Mouse (Mus musculus) intestine, embryonic 14.5 days (tissue): ENCODE measurements around the gene Mthfr. TPM values are rescaled to one million over a fixed set of nuclear protein-coding genes. Genes with fewer than 3 reads are reported as not detected.

Experiments used
- ATAC-seq: fragments of 200-750 bp; cut with Nextera tagmentation; replicated peaks from 2 replicates; pipeline ENCODE4 v1.8.0; 2017; ENCODE audit warnings: low read depth, moderate number of reproducible peaks, moderate TSS enrichment, moderate library complexity; ENCODE audit not compliant: low FRiP score, low TSS enrichment
- DNase-seq: peaks from one replicate; pipeline ENCODE4 v3.0.0-alpha.2; 2018; ENCODE audit warnings: low spot score
- H3K27ac ChIP-seq: fragments of 300-500 bp; sonication (generic); 2 replicates; pipeline ENCODE4 v1.5.1; 2014; ENCODE audit warnings: low read depth, mild to moderate bottlenecking, control low read depth
- H3K27me3 ChIP-seq: fragments of 300-500 bp; sonication (generic); replicated peaks from 2 replicates; pipeline ENCODE4 v1.6.1; 2014; ENCODE audit warnings: low read length, control low read depth; ENCODE audit not compliant: control insufficient read depth, insufficient read depth
- H3K36me3 ChIP-seq: fragments of 300-500 bp; sonication (generic); 2 replicates; pipeline ENCODE4 v1.6.1; 2014; ENCODE audit warnings: low read length, control low read depth; ENCODE audit not compliant: control insufficient read depth, insufficient read depth
- H3K4me1 ChIP-seq: fragments of 300-500 bp; sonication (generic); replicated peaks from 2 replicates; pipeline ENCODE4 v1.6.1; 2014; ENCODE audit warnings: low read length, control low read depth, mixed read lengths; ENCODE audit not compliant: control insufficient read depth, insufficient read depth
- H3K4me2 ChIP-seq: fragments of 300-500 bp; sonication (generic); 2 replicates; pipeline ENCODE4 v1.6.1; 2014; ENCODE audit warnings: low read length
- H3K4me3 ChIP-seq: fragments of 300-500 bp; sonication (generic); 2 replicates; pipeline ENCODE4 v1.5.1; 2014; ENCODE audit warnings: low read depth, low read length, control low read depth, mixed read lengths
- H3K9ac ChIP-seq: fragments of 300-500 bp; sonication (generic); 2 replicates; pipeline ENCODE4 v1.6.1; 2014; ENCODE audit warnings: mild to moderate bottlenecking, low read length
- H3K9me3 ChIP-seq: fragments of 300-500 bp; sonication (generic); 2 replicates; pipeline ENCODE4 v1.6.1; 2016; ENCODE audit warnings: low read length, control low read depth; ENCODE audit not compliant: control insufficient read depth
- WGBS: fragments of 180-500 bp; shearing (Covaris S2); extraction: QIAGEN DNeasy Blood & Tissue Kit; methylation state at CpG from one replicate; pipeline ENCODE4 v1.1.7; 2014; 5-methylcytosine and 5-hydroxymethylcytosine counted together
- polyA plus RNA-seq: library from polyadenylated mRNA; unstranded; fragments of >200 nt; fragmentation: Nextera tagmentation; extraction: Ambion mirVana; gene quantifications from 2 replicates; pipeline ENCODE4 v1.2.1, GENCODE M21; 2014

The Mthfr gene
- polyA plus RNA-seq, 1 experiment from 2014 or later: 18.4 TPM

- no peak for ATAC-seq
- 36% methylated on average over 6 of the region's 6 CpGs for WGBS
- H3K27ac ChIP-seq: no peak overlapping the region
Measured at GRCm38 (mm10) chr4:148079212-148079611, 40.3 kb downstream of the Mthfr start.

GRCm38 (mm10) chr4:148079944-148080596 lies 41.2 kb downstream of the Mthfr start:
- H3K27ac ChIP-seq: no peak overlapping the region
- 0 out of 2 replicates have a peak, but pooled peaks cover 7% of the 10 kb centered on the region for H3K4me1 ChIP-seq
- no peak overlapping the region for H3K4me2 ChIP-seq
- no peak overlapping the region for H3K9ac ChIP-seq
- H3K27me3 ChIP-seq: no peaks in the 10 kb centered on the region
- peaks cover 12% of the 10 kb centered on the region for H3K36me3 ChIP-seq
- no peak for ATAC-seq
- no peaks in the 10 kb centered on the region for H3K9me3 ChIP-seq
- no peak overlapping the region for H3K4me3 ChIP-seq
- WGBS: 90% methylated on average over 8 of the region's 8 CpGs
- no peak for DNase-seq

More at GRCm38 (mm10) chr4:148079212-148079611, 40.3 kb downstream of the Mthfr start:
- no peaks in the 10 kb centered on the region for H3K27me3 ChIP-seq
- H3K4me1 ChIP-seq: 0 out of 2 replicates have a peak, but pooled peaks cover 5% of the 10 kb centered on the region
- H3K9ac ChIP-seq: no peak overlapping the region
- DNase-seq: no peak
- peaks cover 12% of the 10 kb centered on the region for H3K36me3 ChIP-seq
- H3K4me2 ChIP-seq: no peak overlapping the region
- no peak overlapping the region for H3K4me3 ChIP-seq
- H3K9me3 ChIP-seq: no peaks in the 10 kb centered on the region

GRCm38 (mm10) chr4:148080597-148080973 lies 41.7 kb downstream of the Mthfr start:
- DNase-seq: no peak
- ATAC-seq: no peak

DNA sequence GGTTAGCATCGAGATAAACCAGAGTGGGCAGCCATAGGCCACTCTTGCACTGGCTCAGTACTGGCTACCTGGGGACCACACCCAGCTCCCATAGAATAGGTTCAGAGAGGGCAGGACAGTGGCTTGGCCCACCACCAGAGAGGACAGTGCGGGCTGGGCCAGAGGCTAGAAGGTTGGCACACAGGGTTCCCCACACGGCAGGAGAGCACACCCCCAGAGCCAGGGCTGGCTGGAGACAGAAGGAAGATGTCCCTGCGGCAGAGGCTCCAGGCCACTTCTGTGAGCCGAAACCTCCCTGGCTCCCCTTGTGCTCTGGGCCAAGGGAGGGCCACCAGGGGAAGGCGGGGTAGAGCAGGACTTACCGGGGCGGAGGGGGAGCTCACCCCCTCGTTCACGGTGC lies 42.3 kb downstream of the Mthfr start:
- H3K4me3 ChIP-seq: no peak overlapping the region
- no peaks in the 10 kb centered on the region for H3K27me3 ChIP-seq
- peaks cover 14% of the 10 kb centered on the region; the same call in 1 of the 2 replicates for H3K4me1 ChIP-seq
- WGBS: 89% methylated on average over 10 of the region's 10 CpGs
- H3K9ac ChIP-seq: no peak overlapping the region
- no peak overlapping the region for H3K4me2 ChIP-seq
- peaks cover 12% of the 10 kb centered on the region for H3K36me3 ChIP-seq
- ATAC-seq (no peak), DNase-seq (no peak)
- no peaks in the 10 kb centered on the region for H3K9me3 ChIP-seq
- no peak overlapping the region for H3K27ac ChIP-seq

More at GRCm38 (mm10) chr4:148080597-148080973, 41.7 kb downstream of the Mthfr start:
- peaks cover 12% of the 10 kb centered on the region for H3K36me3 ChIP-seq
- H3K9ac ChIP-seq: no peak overlapping the region
- H3K4me2 ChIP-seq: no peak overlapping the region
- H3K4me3 ChIP-seq: no peak overlapping the region
- no peaks in the 10 kb centered on the region for H3K27me3 ChIP-seq
- H3K27ac ChIP-seq: no peak overlapping the region
- 86% methylated on average over 1 of the region's 1 CpGs for WGBS
- H3K4me1 ChIP-seq: peaks cover 12% of the 10 kb centered on the region; the same call in 1 of the 2 replicates
- H3K9me3 ChIP-seq: no peaks in the 10 kb centered on the region

DNA sequence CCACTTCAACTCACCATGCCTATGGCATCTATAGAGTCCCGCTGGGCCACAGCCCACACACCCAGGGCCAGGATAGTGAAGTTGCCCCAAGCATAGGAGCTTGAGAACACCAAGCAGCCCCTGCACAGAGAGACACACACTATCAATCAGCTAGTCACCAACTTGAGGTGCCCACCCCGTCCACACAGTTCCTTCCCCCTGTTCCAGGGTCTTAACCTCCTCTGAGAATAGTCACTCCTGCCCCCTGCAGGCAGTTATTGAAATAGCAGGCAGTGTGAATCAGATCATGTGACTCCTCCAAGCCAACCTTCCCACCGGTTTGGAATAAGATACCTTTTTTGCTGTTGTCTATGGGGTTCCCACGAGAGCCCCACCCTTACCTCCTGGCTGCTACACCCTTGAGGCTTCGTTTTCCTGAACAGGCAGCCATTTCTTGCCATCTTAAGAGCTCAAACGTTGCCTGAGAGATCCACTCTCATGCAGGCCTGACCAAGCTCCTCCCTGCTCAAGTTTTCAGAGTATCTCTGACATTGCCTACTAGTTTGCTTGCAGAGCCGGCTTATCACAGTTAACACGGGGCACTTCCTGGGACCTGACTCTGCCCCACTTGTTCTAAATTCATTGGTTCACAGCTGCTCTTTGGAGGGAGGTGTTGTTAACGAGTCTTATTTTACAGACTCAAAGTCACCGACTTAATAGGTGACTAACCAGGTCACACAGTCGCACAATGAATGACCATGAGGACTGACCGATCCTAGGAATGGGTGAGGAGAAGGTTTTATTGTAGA lies 43.6 kb downstream of the Mthfr start:
- no peak; the same call in 1 of the 2 replicates for ATAC-seq
- 55% methylated on average over 12 of the region's 12 CpGs for WGBS

GRCm38 (mm10) chr4:148083176-148083899 lies 44.5 kb downstream of the Mthfr start:
- ATAC-seq (no peak), DNase-seq (no peak)
- Histone ChIP-seq H3K9ac (no peak overlapping the region), H3K36me3 (peaks cover 12% of the 10 kb centered on the region), H3K27ac (no peak overlapping the region), H3K4me2 (no peak overlapping the region), H3K4me1 (peaks cover 21% of the 10 kb centered on the region), H3K4me3 (no peak overlapping the region), H3K27me3 (no peaks in the 10 kb centered on the region), H3K9me3 (no peaks in the 10 kb centered on the region)
- WGBS: 54% methylated on average over 21 of the region's 21 CpGs

More for the DNA sequence above, 43.6 kb downstream of the Mthfr start:
- H3K4me3 ChIP-seq: no peak overlapping the region
- H3K27me3 ChIP-seq: no peaks in the 10 kb centered on the region
- H3K4me1 ChIP-seq: peaks cover 21% of the 10 kb centered on the region
- H3K36me3 ChIP-seq: peaks cover 12% of the 10 kb centered on the region
- peak; percentile 68 for DNase-seq
- no peak overlapping the region for H3K9ac ChIP-seq
- H3K27ac ChIP-seq: no peak overlapping the region
- no peaks in the 10 kb centered on the region for H3K9me3 ChIP-seq
- no peak overlapping the region for H3K4me2 ChIP-seq

GRCm38 (mm10) chr4:148084261-148084714 lies 45.4 kb downstream of the Mthfr start:
- Histone ChIP-seq H3K4me2 (no peak overlapping the region), H3K27ac (no peak overlapping the region), H3K4me1 (peaks cover 21% of the 10 kb centered on the region), H3K9me3 (no peaks in the 10 kb centered on the region), H3K36me3 (peaks cover 12% of the 10 kb centered on the region), H3K27me3 (no peaks in the 10 kb centered on the region), H3K9ac (no peak overlapping the region), H3K4me3 (no peak overlapping the region)
- WGBS: 18% methylated on average over 8 of the region's 8 CpGs
- DNase-seq (no peak), ATAC-seq (no peak)

DNA sequence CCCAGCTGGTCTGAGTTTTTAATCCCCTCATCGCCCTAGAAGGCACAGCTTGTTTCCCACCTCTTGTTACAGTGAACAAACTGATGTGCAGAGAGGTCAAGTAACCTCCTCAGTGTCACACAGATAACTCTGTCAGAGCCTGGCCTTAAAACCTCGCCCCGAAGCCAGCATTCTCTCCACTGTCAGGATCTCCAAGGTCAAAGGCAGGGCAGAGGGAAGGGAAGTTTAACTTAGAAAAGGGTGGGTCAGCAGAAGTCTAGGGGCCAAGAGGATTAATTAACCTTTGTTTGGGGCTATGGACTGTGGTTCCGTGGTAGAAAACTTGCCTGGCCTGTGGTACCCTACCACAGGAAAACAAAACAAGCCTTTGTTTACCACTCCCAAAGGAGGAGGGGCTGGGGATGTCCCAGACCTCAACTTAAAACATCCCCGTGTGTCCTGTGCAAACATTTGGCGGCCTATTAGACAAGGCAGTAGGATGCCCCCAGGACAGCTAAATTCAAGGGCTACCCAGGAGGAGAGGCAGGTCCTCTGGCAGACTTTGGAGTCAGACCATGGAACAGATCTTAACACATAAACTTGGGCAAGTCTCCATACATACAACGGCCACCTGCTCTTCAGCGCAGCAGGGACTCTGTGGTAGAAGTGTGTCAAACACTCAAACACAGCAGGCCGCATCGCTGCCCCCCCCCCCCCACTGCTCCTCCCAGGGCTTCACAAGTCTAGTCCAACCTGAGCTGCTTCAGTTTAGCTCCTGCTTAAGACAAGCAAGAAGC lies 46.4 kb downstream of the Mthfr start:
- Histone ChIP-seq H3K4me2 (no peak overlapping the region), H3K36me3 (peaks cover 6% of the 10 kb centered on the region), H3K4me1 (peaks cover 21% of the 10 kb centered on the region), H3K9ac (no peak overlapping the region), H3K9me3 (no peaks in the 10 kb centered on the region), H3K4me3 (no peak overlapping the region), H3K27me3 (no peaks in the 10 kb centered on the region), H3K27ac (no peak overlapping the region)
- WGBS: 34% methylated on average over 10 of the region's 10 CpGs
- DNase-seq: no peak
- ATAC-seq: no peak
